Comparison of ENCODE assay signal across 14 mouse cellular contexts in the genomic region with DNA sequence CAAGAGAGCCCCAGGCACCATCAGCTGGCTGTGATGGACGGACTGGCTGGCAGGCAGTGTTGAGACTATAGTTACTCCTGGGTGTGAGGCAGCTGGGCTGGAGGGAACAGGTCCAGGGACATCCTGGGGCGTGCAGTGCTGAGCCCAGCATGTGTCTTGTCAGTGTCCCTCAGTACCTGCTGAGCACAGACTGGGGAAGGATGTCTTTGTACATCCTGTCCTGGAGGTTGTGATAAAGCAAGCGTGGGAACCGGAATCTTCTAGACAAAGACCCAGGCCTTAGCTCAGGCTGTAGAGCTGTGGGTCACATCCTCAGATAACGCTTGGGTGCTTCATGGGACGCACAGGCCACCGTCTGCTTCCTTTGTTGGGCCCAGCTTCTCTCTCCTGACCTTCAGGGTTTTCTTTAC. TPM values are rescaled to one million over a fixed set of nuclear protein-coding genes. Genes with fewer than 3 reads are reported as not detected.
A peak's percentile ranks its signal among the peaks of the same experiment; 100 is the strongest.
DNase-seq lines count a peak whose midpoint lies in the region; ATAC-seq lines count a peak whose summit lies in the region.
"Had no signal": no experiment of that assay in that cellular context is flagged by ENCODE, and none has a peak within 500 bp of the region (broad histone marks: within the 10 kb centered on the region; RNA-seq: fewer than 3 reads in every experiment).

No protein-coding gene starts in this region.

- H3K4me1 ChIP-seq in heart, embryonic 16.5 days (ENCODE audit: control insufficient read depth, insufficient read depth, low read length): peaks cover 17% of the 10 kb centered on the region
- peaks cover 6% of the 10 kb centered on the region; the same call in 1 of the 2 replicates for H3K4me1 ChIP-seq in heart, embryonic 11.5 days (ENCODE audit: control insufficient read depth, insufficient read depth, low read length)
- H3K4me1 ChIP-seq in embryonic facial prominence, embryonic 10.5 days: peaks cover 66% of the 10 kb centered on the region
- peaks cover 72% of the 10 kb centered on the region for H3K4me1 ChIP-seq in forebrain, embryonic 15.5 days
- H3K4me1 ChIP-seq in midbrain, embryonic 11.5 days (ENCODE audit: control insufficient read depth, insufficient read depth, low read length): peaks cover 42% of the 10 kb centered on the region

- DNase-seq in embryonic facial prominence, embryonic 10.5 days (ENCODE audit: low spot score): no peak
- DNase-seq in midbrain, embryonic 11.5 days (ENCODE audit: low spot score, missing footprints): peak; percentile 85
- DNase-seq in c-Kit-positive CD71-positive TER-119-positive erythroid progenitor cells, embryonic 14.5 days (ENCODE audit: low spot score): no peak
- DNase-seq: cerebellum, postnatal 25 days; lung, embryonic 14.5 days; right cerebral cortex, adult 18-20 months had no signal

- H3K27ac ChIP-seq in heart, embryonic 16.5 days (ENCODE audit: low read length): peak overlapping the region; percentile 48
- H3K27ac ChIP-seq in heart, embryonic 11.5 days (ENCODE audit: low read depth, low read length): no peak overlapping the region
- peak overlapping the region; percentile 24 for H3K27ac ChIP-seq in embryonic facial prominence, embryonic 10.5 days (replicated peaks)
- peak overlapping the region; percentile 92 for H3K27ac ChIP-seq in forebrain, embryonic 15.5 days (replicated peaks)
- H3K27ac ChIP-seq in midbrain, embryonic 11.5 days (ENCODE audit: low read depth, low read length): 0 out of 2 replicates have a peak overlapping the region, but pooled peaks have one; percentile 17

- 66% methylated on average over 7 of the region's 7 CpGs for WGBS in heart, embryonic 16.5 days
- 45% methylated on average over 7 of the region's 7 CpGs for WGBS in heart, embryonic 11.5 days (ENCODE audit: insufficient replicate concordance)
- WGBS in embryonic facial prominence, embryonic 10.5 days: 35% methylated on average over 7 of the region's 7 CpGs
- WGBS in forebrain, embryonic 15.5 days: 37% methylated on average over 7 of the region's 7 CpGs
- 21% methylated on average over 7 of the region's 7 CpGs for WGBS in midbrain, embryonic 11.5 days

- no peak overlapping the region for H3K9ac ChIP-seq in heart, embryonic 16.5 days (ENCODE audit: low read length)
- no peak overlapping the region for H3K9ac ChIP-seq in heart, embryonic 11.5 days (ENCODE audit: low read depth, low read length)
- peak overlapping the region; percentile 27 for H3K9ac ChIP-seq in forebrain, embryonic 15.5 days (replicated peaks)
- no peak overlapping the region for H3K9ac ChIP-seq in midbrain, embryonic 11.5 days (ENCODE audit: low read length)
- H3K9ac ChIP-seq: lung, embryonic 14.5 days had no signal

- ATAC-seq in heart, embryonic 16.5 days (replicated peaks; ENCODE audit: extremely low read depth, insufficient read depth, low FRiP score): 0 out of 2 replicates have a peak, but pooled peaks have one; percentile 47
- ATAC-seq in heart, embryonic 11.5 days (replicated peaks; ENCODE audit: insufficient number of reproducible peaks, low FRiP score, low TSS enrichment): no peak
- 0 out of 2 replicates have a peak, but pooled peaks have one; percentile 9 for ATAC-seq in forebrain, embryonic 15.5 days (replicated peaks)
- ATAC-seq in midbrain, embryonic 11.5 days (ENCODE audit: low FRiP score): no peak
- no peak for ATAC-seq in erythroid progenitor cell, adult 5-6 weeks (replicated peaks; ENCODE audit: low FRiP score, poor library complexity, severe bottlenecking)
- ATAC-seq: intestine, embryonic 16.5 days had no signal

- H3K4me3 ChIP-seq in heart, embryonic 16.5 days (ENCODE audit: low read length): no peak overlapping the region
- no peak overlapping the region for H3K4me3 ChIP-seq in heart, embryonic 11.5 days (ENCODE audit: low read depth, low read length)
- H3K4me3 ChIP-seq in embryonic facial prominence, embryonic 10.5 days: no peak overlapping the region
- H3K4me3 ChIP-seq in forebrain, embryonic 15.5 days: no peak overlapping the region
- no peak overlapping the region for H3K4me3 ChIP-seq in midbrain, embryonic 11.5 days (ENCODE audit: low read depth, low read length)
- H3K4me3 ChIP-seq: myocyte had no signal

- H3K4me2 ChIP-seq in heart, embryonic 16.5 days (ENCODE audit: low read depth, low read length): no peak overlapping the region
- no peak overlapping the region for H3K4me2 ChIP-seq in heart, embryonic 11.5 days
- no peak overlapping the region for H3K4me2 ChIP-seq in forebrain, embryonic 15.5 days (replicated peaks)
- no peak overlapping the region for H3K4me2 ChIP-seq in midbrain, embryonic 11.5 days
- H3K4me2 ChIP-seq: lung, embryonic 14.5 days had no signal

- no peaks in the 10 kb centered on the region for H3K9me3 ChIP-seq in heart, embryonic 16.5 days (replicated peaks; ENCODE audit: control insufficient read depth, low read length)
- no peaks in the 10 kb centered on the region for H3K9me3 ChIP-seq in heart, embryonic 11.5 days (replicated peaks; ENCODE audit: control insufficient read depth, low read length)
- H3K9me3 ChIP-seq in embryonic facial prominence, embryonic 10.5 days: no peaks in the 10 kb centered on the region
- no peaks in the 10 kb centered on the region for H3K9me3 ChIP-seq in forebrain, embryonic 15.5 days
- H3K9me3 ChIP-seq in midbrain, embryonic 11.5 days (ENCODE audit: control insufficient read depth, low read length): no peaks in the 10 kb centered on the region

- no peaks in the 10 kb centered on the region for H3K36me3 ChIP-seq in heart, embryonic 16.5 days (ENCODE audit: control insufficient read depth, insufficient read depth)
- H3K36me3 ChIP-seq in heart, embryonic 11.5 days (ENCODE audit: control insufficient read depth, insufficient read depth, low read length): no peaks in the 10 kb centered on the region
- no peaks in the 10 kb centered on the region for H3K36me3 ChIP-seq in embryonic facial prominence, embryonic 10.5 days (replicated peaks)
- no peaks in the 10 kb centered on the region for H3K36me3 ChIP-seq in forebrain, embryonic 15.5 days
- H3K36me3 ChIP-seq in midbrain, embryonic 11.5 days (ENCODE audit: control insufficient read depth, insufficient read depth, low read length): no peaks in the 10 kb centered on the region

- H3K27me3 ChIP-seq in heart, embryonic 16.5 days (ENCODE audit: control insufficient read depth, insufficient read depth, low read length): 0 out of 2 replicates have a peak, but pooled peaks cover 3% of the 10 kb centered on the region
- peaks cover 51% of the 10 kb centered on the region for H3K27me3 ChIP-seq in heart, embryonic 11.5 days (ENCODE audit: control insufficient read depth, insufficient read depth, low read length)
- H3K27me3 ChIP-seq in embryonic facial prominence, embryonic 10.5 days (replicated peaks; ENCODE audit: low read depth, poor library complexity, severe bottlenecking): peaks cover 89% of the 10 kb centered on the region
- no peaks in the 10 kb centered on the region for H3K27me3 ChIP-seq in forebrain, embryonic 15.5 days
- H3K27me3 ChIP-seq in midbrain, embryonic 11.5 days (ENCODE audit: control insufficient read depth, insufficient read depth, low read length): peaks cover 8% of the 10 kb centered on the region; the same call in 1 of the 2 replicates

RNA-seq across cellular contexts. Expression of a gene that starts 15.7 kb away (rescaled TPM):
- polyA plus RNA-seq in heart, embryonic 16.5 days (2015; fragmentation: Nextera tagmentation; extraction: Ambion mirVana): 1.6 and 1.9 TPM in 2 replicates
- polyA plus RNA-seq in heart, embryonic 11.5 days (2014; fragmentation: Nextera tagmentation; extraction: Ambion mirVana): 0.79 and 0.97 TPM in 2 replicates
- polyA plus RNA-seq in embryonic facial prominence, embryonic 10.5 days (2016; fragmentation: Nextera tagmentation; extraction: Ambion mirVana): 2.5 and 2.9 TPM in 2 replicates
- 14.9 and 18.9 TPM in 2 replicates for polyA plus RNA-seq in forebrain, embryonic 15.5 days (2015; fragmentation: Nextera tagmentation; extraction: Ambion mirVana)
- polyA plus RNA-seq in midbrain, embryonic 11.5 days (2014; fragmentation: Nextera tagmentation; extraction: Ambion mirVana): 7.5 and 8.2 TPM in 2 replicates
- not detected in 2 replicates for total RNA-seq in erythroid progenitor cell, adult 5-6 weeks (2015; ENCODE audit: low replicate concordance)
- not detected in 2 replicates for total RNA-seq in erythroid progenitor cell, adult 5-6 weeks (2017; ENCODE audit: low replicate concordance)
- total RNA-seq: CH12.LX; granulocyte monocyte progenitor cell, adult 5-6 weeks had no signal

RNA-seq across cellular contexts. Expression of a gene that starts 33.2 kb away (rescaled TPM):
- polyA plus RNA-seq in heart, embryonic 16.5 days (2015; fragmentation: Nextera tagmentation; extraction: Ambion mirVana): 61.0 and 64.3 TPM in 2 replicates
- 13.3 and 16.7 TPM in 2 replicates for polyA plus RNA-seq in heart, embryonic 11.5 days (2014; fragmentation: Nextera tagmentation; extraction: Ambion mirVana)
- 5.0 and 5.4 TPM in 2 replicates for polyA plus RNA-seq in embryonic facial prominence, embryonic 10.5 days (2016; fragmentation: Nextera tagmentation; extraction: Ambion mirVana)
- polyA plus RNA-seq in forebrain, embryonic 15.5 days (2015; fragmentation: Nextera tagmentation; extraction: Ambion mirVana): 5.8 and 6.0 TPM in 2 replicates
- polyA plus RNA-seq in midbrain, embryonic 11.5 days (2014; fragmentation: Nextera tagmentation; extraction: Ambion mirVana): 2.2 and 3.0 TPM in 2 replicates
- total RNA-seq in erythroid progenitor cell, adult 5-6 weeks (2015; ENCODE audit: low replicate concordance): not detected in 2 replicates
- total RNA-seq in erythroid progenitor cell, adult 5-6 weeks (2017; ENCODE audit: low replicate concordance): 0.53 and 1.2 TPM in 2 replicates
- total RNA-seq: CH12.LX had no signal

RNA-seq across cellular contexts. Expression of a gene that starts 50.1 kb away (rescaled TPM):
- polyA plus RNA-seq in heart, embryonic 16.5 days (2015; fragmentation: Nextera tagmentation; extraction: Ambion mirVana): 195 and 202 TPM in 2 replicates
- polyA plus RNA-seq in heart, embryonic 11.5 days (2014; fragmentation: Nextera tagmentation; extraction: Ambion mirVana): 266 and 283 TPM in 2 replicates
- 453 and 489 TPM in 2 replicates for polyA plus RNA-seq in embryonic facial prominence, embryonic 10.5 days (2016; fragmentation: Nextera tagmentation; extraction: Ambion mirVana)
- 243 and 245 TPM in 2 replicates for polyA plus RNA-seq in forebrain, embryonic 15.5 days (2015; fragmentation: Nextera tagmentation; extraction: Ambion mirVana)
- 410 and 416 TPM in 2 replicates for polyA plus RNA-seq in midbrain, embryonic 11.5 days (2014; fragmentation: Nextera tagmentation; extraction: Ambion mirVana)
- total RNA-seq in erythroid progenitor cell, adult 5-6 weeks (2015; ENCODE audit: low replicate concordance): 59.5 and 78.6 TPM in 2 replicates
- total RNA-seq in erythroid progenitor cell, adult 5-6 weeks (2017; ENCODE audit: low replicate concordance): 48.1 and 60.8 TPM in 2 replicates

Comparison
In these comparisons a context has a peak if more than half of its experiments do, and no peak if none do; other contexts are left out.
1. ATAC-seq: peak in heart, embryonic 16.5 days (single experiment) and forebrain, embryonic 15.5 days (single experiment); none in heart, embryonic 11.5 days (single experiment), midbrain, embryonic 11.5 days (single experiment) and erythroid progenitor cell, adult 5-6 weeks (single experiment).